Mouse (Mus musculus) brain, embryonic 18.5 days (tissue): Measurements from ENCODE around the gene Gm49510.
A peak's percentile ranks its signal among the peaks of the same experiment; 100 is the strongest.

Experiments
- DNase-seq: peaks from one replicate; pipeline ENCODE4 v3.0.0-alpha.2; 2012; ENCODE audit warnings: low read depth, low spot score

Gm49510 gene

GRCm38 (mm10) chr15:78940325-78940724, 40.9 kb downstream of the Gm49510 start:
- DNase-seq: no peak

GRCm38 (mm10) chr15:78942663-78943062, 43.2 kb downstream of the Gm49510 start:
- no peak for DNase-seq

GRCm38 (mm10) chr15:78946232-78946631, 46.8 kb downstream of the Gm49510 start:
- no peak for DNase-seq

GRCm38 (mm10) chr15:78947657-78948056, 48.2 kb downstream of the Gm49510 start, which contains the start of gene Triobp:
Gene Triobp, plus strand, starts transcription at chr15:78947724.
- peak; percentile 90 for DNase-seq

DNA sequence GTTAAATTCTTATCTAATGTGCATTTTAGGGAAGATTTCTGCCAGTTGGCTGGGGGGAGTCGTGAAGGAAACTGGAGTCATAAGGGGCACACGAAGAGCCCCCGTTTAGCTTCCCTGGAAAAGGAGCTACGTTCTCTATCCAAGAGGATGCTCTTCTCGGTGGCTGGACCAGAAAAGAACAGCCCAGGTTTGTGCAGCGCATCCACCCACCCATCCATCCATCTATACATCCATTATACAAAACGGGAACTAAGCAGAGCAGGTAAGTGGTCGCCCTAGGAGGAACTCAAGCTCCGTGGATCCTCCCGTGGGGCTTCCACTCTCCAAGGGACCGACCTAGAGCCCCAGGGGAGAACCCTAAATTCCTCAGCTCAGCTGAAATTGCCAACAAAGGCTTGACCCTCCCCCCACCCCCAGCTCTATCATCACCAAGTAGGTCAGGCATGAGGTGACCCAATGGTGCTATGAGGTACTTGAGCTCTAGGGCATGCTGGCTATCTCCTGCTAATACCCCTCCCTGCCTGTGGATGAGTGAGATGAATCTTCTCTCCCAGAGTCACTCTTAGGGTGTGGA, 48.8 kb downstream of the Gm49510 start:
- no peak for DNase-seq

GRCm38 (mm10) chr15:78948883-78949282, 49.4 kb downstream of the Gm49510 start:
- no peak for DNase-seq

- no peak for DNase-seq
Measured at GRCm38 (mm10) chr15:78955663-78956062, 56.2 kb downstream of the Gm49510 start.

DNA sequence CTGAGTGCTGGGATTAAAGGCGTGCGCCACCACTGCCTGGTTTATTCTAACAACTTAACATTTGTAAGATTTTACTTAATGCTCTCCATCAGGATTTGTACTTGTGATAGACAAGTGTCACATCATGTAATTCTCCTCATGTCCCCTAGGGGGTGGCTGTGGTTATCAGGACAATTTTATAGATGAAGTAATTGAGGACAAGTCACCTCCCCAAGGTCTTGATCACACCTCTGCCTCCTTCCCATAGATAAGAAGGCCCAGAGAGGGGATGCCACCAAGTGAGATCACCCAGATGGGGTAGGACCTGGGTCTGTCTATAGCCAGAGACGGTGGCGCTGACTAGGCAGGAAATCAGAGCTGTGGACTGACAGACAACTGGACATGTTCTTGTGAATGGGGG, 56.9 kb downstream of the Gm49510 start:
- no peak for DNase-seq

DNA sequence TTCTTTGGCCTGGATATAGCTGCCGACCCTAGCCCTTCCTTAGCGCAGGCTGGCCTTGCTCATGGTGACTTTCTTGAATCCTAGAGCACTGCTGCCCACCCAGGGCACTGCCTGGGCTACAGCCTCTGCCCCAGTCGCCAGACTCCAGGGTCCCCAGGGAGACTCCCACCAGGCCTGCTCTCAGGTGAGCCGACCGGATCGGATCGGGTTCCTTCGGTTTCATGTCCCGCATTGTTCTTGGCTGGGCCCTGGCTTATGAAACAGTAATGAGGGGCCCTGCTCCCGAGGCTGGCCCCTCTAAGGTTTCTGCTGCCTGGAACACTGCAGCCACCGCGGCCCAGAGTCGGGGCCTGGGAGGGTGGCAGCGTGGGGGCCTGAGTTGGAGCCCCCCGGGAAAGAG, 57.6 kb downstream of the Gm49510 start:
- DNase-seq: no peak

- DNase-seq: no peak
Measured at GRCm38 (mm10) chr15:78959537-78959936, 60.1 kb downstream of the Gm49510 start.

DNA sequence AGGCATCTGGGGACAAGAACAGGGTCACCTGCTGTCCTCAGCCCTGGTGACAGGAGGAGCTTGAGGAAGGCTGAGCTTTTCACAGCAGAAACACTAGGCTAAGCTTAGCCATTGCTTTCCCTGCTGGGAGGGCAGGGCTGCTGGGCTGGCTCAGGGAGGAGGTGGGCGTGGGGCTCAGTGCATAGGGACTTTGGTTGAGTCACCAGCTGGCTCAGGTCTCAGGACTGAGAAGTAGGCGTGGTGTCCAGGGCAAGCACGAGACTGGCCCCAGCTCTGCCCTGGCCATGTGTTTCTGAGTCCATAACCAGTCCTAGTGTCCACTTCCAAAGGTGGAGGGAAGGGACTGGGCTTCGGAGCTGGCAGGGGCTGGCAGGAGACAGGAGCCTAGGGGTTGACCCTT, 60.6 kb downstream of the Gm49510 start:
- no peak for DNase-seq

DNA sequence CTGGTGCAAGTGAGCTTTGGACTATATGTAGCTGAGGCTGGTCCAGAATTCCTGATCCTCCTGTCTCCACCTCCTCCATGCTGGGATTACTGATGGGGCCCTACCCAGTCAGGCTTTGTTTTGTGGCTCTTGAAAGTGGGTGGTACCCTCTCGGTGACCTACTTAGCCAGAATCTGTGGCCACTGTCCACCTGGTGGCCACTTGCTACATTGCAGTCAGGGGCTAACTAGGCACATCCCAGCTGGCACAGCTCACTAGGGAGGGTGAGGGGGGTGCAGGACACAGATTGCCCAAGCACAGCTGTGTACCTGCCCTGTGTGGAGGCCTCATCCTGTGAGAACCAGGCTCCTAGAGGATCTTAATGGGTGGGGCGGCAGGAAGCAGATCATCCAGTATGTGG, 63.4 kb downstream of the Gm49510 start:
- no peak for DNase-seq
